Mouse (Mus musculus): ENCODE measurements around the gene Aurkb. TPM values are rescaled to one million over a fixed set of nuclear protein-coding genes. Genes with fewer than 3 reads are reported as not detected.

Gene Aurkb
- polyA plus RNA-seq, 1 experiment from 2014 or later, result 209 TPM

GRCm38 (mm10) chr11:69094697-69095429 is 49.4 kb downstream of the Aurkb start, which contains the start of gene Per1:
Gene Per1 (plus strand): TSS chr11:69095217.
- no peak for TF ChIP-seq CTCF (IDR thresholded peaks at IDR 0.05; ENCODE audit: low read depth)
- no peaks in the 10 kb centered on the region for H3K9me3 ChIP-seq (ENCODE audit: low read depth, low read length)
- H3K4me2 ChIP-seq, result peak within 1 kb of the TSS; percentile 97
- H3K4me1 ChIP-seq (ENCODE audit: insufficient read depth), result peaks cover 27% of the 10 kb centered on the region
- H3K36me3 ChIP-seq (ENCODE audit: insufficient read depth), result peaks cover 30% of the 10 kb centered on the region
- no peaks in the 10 kb centered on the region for H3K27me3 ChIP-seq (ENCODE audit: insufficient read depth, low read length)
- peak within 1 kb of the TSS; percentile 55 for H3K4me3 ChIP-seq (ENCODE audit: low read depth, low read length)
- peak within 1 kb of the TSS; percentile 70 for H3K9ac ChIP-seq
- ATAC-seq (ENCODE audit: insufficient read depth) (peak; percentile 90), DNase-seq (peak; percentile 99)
- WGBS, result under 1% methylated on average over 37 of the region's 37 CpGs
- peak within 1 kb of the TSS; percentile 98 for H3K27ac ChIP-seq (ENCODE audit: low read depth)

- no peak for TF ChIP-seq CTCF (IDR thresholded peaks at IDR 0.05; ENCODE audit: low read depth)
- Histone ChIP-seq H3K36me3 (ENCODE audit: insufficient read depth) (peaks cover 25% of the 10 kb centered on the region), H3K4me2 (peak overlapping the region; percentile 97), H3K27ac (ENCODE audit: low read depth) (peak overlapping the region; percentile 98), H3K9ac (peak overlapping the region; percentile 70), H3K4me3 (ENCODE audit: low read depth, low read length) (peak overlapping the region; percentile 55), H3K4me1 (ENCODE audit: insufficient read depth) (peaks cover 32% of the 10 kb centered on the region), H3K9me3 (ENCODE audit: low read depth, low read length) (no peaks in the 10 kb centered on the region), H3K27me3 (ENCODE audit: insufficient read depth, low read length) (no peaks in the 10 kb centered on the region)
- WGBS, result 2% methylated on average over 27 of the region's 27 CpGs
- no peak for ATAC-seq (ENCODE audit: insufficient read depth)
- peak; percentile 45 for DNase-seq
These were observed 50.2 kb downstream of the Aurkb start for GRCm38 (mm10) chr11:69095511-69096231.

- Histone ChIP-seq H3K9me3 (ENCODE audit: low read depth, low read length) (no peaks in the 10 kb centered on the region), H3K36me3 (ENCODE audit: insufficient read depth) (peaks cover 25% of the 10 kb centered on the region), H3K27me3 (ENCODE audit: insufficient read depth, low read length) (no peaks in the 10 kb centered on the region), H3K27ac (ENCODE audit: low read depth) (peak overlapping the region; percentile 98), H3K4me3 (ENCODE audit: low read depth, low read length) (peak overlapping the region; percentile 55), H3K9ac (peak overlapping the region; percentile 70), H3K4me1 (ENCODE audit: insufficient read depth) (peaks cover 32% of the 10 kb centered on the region), H3K4me2 (peak overlapping the region; percentile 97)
- TF ChIP-seq CTCF (IDR thresholded peaks at IDR 0.05; ENCODE audit: low read depth), result no peak
- WGBS, result 8% methylated on average over 9 of the region's 9 CpGs
- DNase-seq (peak; percentile 75), ATAC-seq (ENCODE audit: insufficient read depth) (no peak)
These were observed 51.0 kb downstream of the Aurkb start for GRCm38 (mm10) chr11:69096360-69096986.

DNA sequence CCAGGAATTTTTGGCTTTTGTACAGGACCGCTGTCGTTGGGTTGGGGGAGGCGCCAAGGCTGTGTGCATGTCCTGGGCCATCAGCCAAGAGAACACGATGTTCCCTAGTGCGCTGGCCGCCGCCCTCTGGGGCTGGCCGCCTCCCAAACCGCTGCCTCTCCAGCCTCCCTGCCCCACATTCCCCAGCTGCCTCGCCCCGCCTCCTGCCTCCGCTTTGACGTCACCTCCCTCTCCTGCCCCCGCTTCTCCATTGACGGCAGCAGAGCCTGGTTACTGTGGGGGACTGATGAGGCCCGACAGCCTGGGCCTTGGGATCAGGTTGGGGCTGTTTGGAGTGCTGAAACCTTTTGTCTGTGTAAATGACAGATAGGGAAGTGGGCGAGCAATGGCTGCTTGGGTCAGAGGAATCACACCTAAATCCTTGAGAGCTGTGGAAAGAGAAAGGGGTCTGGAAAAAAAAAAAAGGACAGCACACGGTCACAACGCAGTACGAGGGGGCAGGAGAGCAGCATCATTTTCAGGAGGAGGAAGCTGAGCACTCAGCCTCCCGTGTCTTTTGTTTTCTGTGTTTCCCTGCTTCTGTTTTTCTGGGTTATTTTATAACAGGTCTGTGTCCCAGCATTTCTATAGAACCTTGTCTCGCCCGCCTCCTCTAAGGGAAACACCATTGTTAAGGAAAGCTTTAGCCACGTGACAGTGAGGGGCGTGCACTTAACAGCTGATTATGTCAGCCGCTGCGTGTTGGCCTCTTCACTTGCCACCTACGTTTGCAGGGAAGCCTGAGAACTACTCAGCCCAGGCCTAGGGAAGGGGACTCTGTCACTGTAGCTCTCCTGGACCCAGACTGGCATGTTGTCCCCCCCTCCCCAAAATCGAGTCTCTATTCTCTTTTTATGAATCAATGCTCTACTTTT is 51.8 kb downstream of the Aurkb start:
- Histone ChIP-seq H3K27ac (ENCODE audit: low read depth) (peak overlapping the region; percentile 98), H3K4me2 (peak overlapping the region; percentile 97), H3K9ac (peak overlapping the region; percentile 59), H3K4me1 (ENCODE audit: insufficient read depth) (peaks cover 32% of the 10 kb centered on the region), H3K27me3 (ENCODE audit: insufficient read depth, low read length) (no peaks in the 10 kb centered on the region), H3K9me3 (ENCODE audit: low read depth, low read length) (no peaks in the 10 kb centered on the region), H3K36me3 (ENCODE audit: insufficient read depth) (peaks cover 26% of the 10 kb centered on the region), H3K4me3 (ENCODE audit: low read depth, low read length) (peak overlapping the region; percentile 55)
- peak; percentile 45 for ATAC-seq (ENCODE audit: insufficient read depth)
- no peak for TF ChIP-seq CTCF (IDR thresholded peaks at IDR 0.05; ENCODE audit: low read depth)
- peak; percentile 99 for DNase-seq
- WGBS, result 1% methylated on average over 29 of the region's 29 CpGs

GRCm38 (mm10) chr11:69098039-69098761 is 52.8 kb downstream of the Aurkb start:
- peak overlapping the region; percentile 97 for H3K4me2 ChIP-seq
- ATAC-seq (ENCODE audit: insufficient read depth) (no peak), DNase-seq (no peak)
- H3K9me3 ChIP-seq (ENCODE audit: low read depth, low read length), result no peaks in the 10 kb centered on the region
- WGBS, result 19% methylated on average over 8 of the region's 8 CpGs
- peaks cover 32% of the 10 kb centered on the region for H3K4me1 ChIP-seq (ENCODE audit: insufficient read depth)
- H3K27me3 ChIP-seq (ENCODE audit: insufficient read depth, low read length), result no peaks in the 10 kb centered on the region
- H3K27ac ChIP-seq (ENCODE audit: low read depth), result peak overlapping the region; percentile 98
- peaks cover 29% of the 10 kb centered on the region for H3K36me3 ChIP-seq (ENCODE audit: insufficient read depth)
- peak overlapping the region; percentile 55 for H3K4me3 ChIP-seq (ENCODE audit: low read depth, low read length)
- no peak for TF ChIP-seq CTCF (IDR thresholded peaks at IDR 0.05; ENCODE audit: low read depth)
- H3K9ac ChIP-seq, result no peak overlapping the region

GRCm38 (mm10) chr11:69098762-69099091 is 53.3 kb downstream of the Aurkb start:
- H3K9me3 ChIP-seq (ENCODE audit: low read depth, low read length), result no peaks in the 10 kb centered on the region
- peaks cover 32% of the 10 kb centered on the region for H3K4me1 ChIP-seq (ENCODE audit: insufficient read depth)
- TF ChIP-seq CTCF (IDR thresholded peaks at IDR 0.05; ENCODE audit: low read depth), result no peak
- H3K36me3 ChIP-seq (ENCODE audit: insufficient read depth), result peaks cover 34% of the 10 kb centered on the region
- peak overlapping the region; percentile 97 for H3K4me2 ChIP-seq
- DNase-seq, result peak; percentile 98
- ATAC-seq (ENCODE audit: insufficient read depth), result 0 out of 2 replicates have a peak, but pooled peaks have one; percentile 2
- H3K27me3 ChIP-seq (ENCODE audit: insufficient read depth, low read length), result no peaks in the 10 kb centered on the region
- H3K27ac ChIP-seq (ENCODE audit: low read depth), result peak overlapping the region; percentile 98
- H3K9ac ChIP-seq, result peak overlapping the region; percentile 73
- WGBS, result under 1% methylated on average over 19 of the region's 19 CpGs
- H3K4me3 ChIP-seq (ENCODE audit: low read depth, low read length), result peak overlapping the region; percentile 55
